Mouse (Mus musculus) ES-E14 (cell line): ENCODE data around the gene Habp4.

Experiments used
- CHD2 ChIP-seq: IDR thresholded peaks from 2 replicates; pipeline ENCODE4 v1.6.1; 2014; ENCODE audit warnings: mild to moderate bottlenecking, low read depth, low read length, inconsistent platforms
- ZC3H11A ChIP-seq: IDR thresholded peaks from 2 replicates; pipeline ENCODE4 v1.6.1; 2012; ENCODE audit warnings: low read depth, mild to moderate bottlenecking, inconsistent platforms, low read length, borderline replicate concordance
- ZNF384 ChIP-seq: IDR thresholded peaks from 2 replicates; pipeline ENCODE4 v1.6.1; 2012; ENCODE audit warnings: low read depth, low read length, inconsistent platforms

- TF ChIP-seq ZNF384, result no peak
- no peak for TF ChIP-seq CHD2
- no peak for TF ChIP-seq ZC3H11A
These were observed 22.0 kb downstream of the Habp4 start for GRCm38 (mm10) chr13:64183583-64183982.
